In genomic region chr4:89402324-89402723, GRCm38 (mm10) we compare ENCODE assay signal across 23 mouse cellular contexts.
DNase-seq lines count a peak whose midpoint lies in the region; ATAC-seq and TF ChIP-seq lines count a peak whose summit lies in the region.
"Had no signal": no experiment of that assay in that cellular context is flagged by ENCODE, and none has a peak within 500 bp of the region (broad histone marks: within the 10 kb centered on the region; RNA-seq: fewer than 3 reads in every experiment).

No protein-coding gene starts in this region.

- no peaks in the 10 kb centered on the region for H3K27me3 ChIP-seq in intestine, embryonic 15.5 days (replicated peaks)
- H3K27me3 ChIP-seq in intestine, postnatal 0 days (replicated peaks; ENCODE audit: control insufficient read depth, insufficient read depth, low read length) = no peaks in the 10 kb centered on the region
- H3K27me3 ChIP-seq in intestine, embryonic 16.5 days (replicated peaks; ENCODE audit: control insufficient read depth, insufficient read depth, low read length) = no peaks in the 10 kb centered on the region
- H3K27me3 ChIP-seq in forebrain, embryonic 15.5 days = no peaks in the 10 kb centered on the region
- H3K27me3 ChIP-seq: embryonic facial prominence, embryonic 13.5 days; embryonic facial prominence, embryonic 15.5 days; forebrain, embryonic 13.5 days had no signal

- no peaks in the 10 kb centered on the region for H3K9me3 ChIP-seq in intestine, embryonic 15.5 days
- no peaks in the 10 kb centered on the region for H3K9me3 ChIP-seq in intestine, postnatal 0 days (ENCODE audit: control insufficient read depth)
- H3K9me3 ChIP-seq in intestine, embryonic 16.5 days (ENCODE audit: control insufficient read depth, low read length) = no peaks in the 10 kb centered on the region
- H3K9me3 ChIP-seq in forebrain, embryonic 15.5 days = no peaks in the 10 kb centered on the region
- H3K9me3 ChIP-seq: embryonic facial prominence, embryonic 13.5 days; embryonic facial prominence, embryonic 15.5 days; forebrain, embryonic 13.5 days had no signal

- WGBS in intestine, embryonic 15.5 days = 60% methylated on average over 5 of the region's 5 CpGs
- WGBS in intestine, postnatal 0 days = 50% methylated on average over 5 of the region's 5 CpGs
- WGBS in intestine, embryonic 16.5 days = 57% methylated on average over 5 of the region's 5 CpGs
- WGBS in forebrain, embryonic 15.5 days = 80% methylated on average over 5 of the region's 5 CpGs

- H3K27ac ChIP-seq in intestine, embryonic 15.5 days = no peak overlapping the region
- no peak overlapping the region for H3K27ac ChIP-seq in intestine, postnatal 0 days (ENCODE audit: low read depth, low read length)
- H3K27ac ChIP-seq in intestine, embryonic 16.5 days (ENCODE audit: low read length) = no peak overlapping the region
- H3K27ac ChIP-seq in forebrain, embryonic 15.5 days (replicated peaks) = no peak overlapping the region
- H3K27ac ChIP-seq: embryonic facial prominence, embryonic 13.5 days; embryonic facial prominence, embryonic 15.5 days; forebrain, embryonic 13.5 days had no signal

- H3K36me3 ChIP-seq in intestine, embryonic 15.5 days = no peaks in the 10 kb centered on the region
- no peaks in the 10 kb centered on the region for H3K36me3 ChIP-seq in intestine, postnatal 0 days (ENCODE audit: control insufficient read depth, insufficient read depth)
- no peaks in the 10 kb centered on the region for H3K36me3 ChIP-seq in intestine, embryonic 16.5 days (ENCODE audit: control insufficient read depth, insufficient read depth, low read length)
- H3K36me3 ChIP-seq in forebrain, embryonic 15.5 days = no peaks in the 10 kb centered on the region
- H3K36me3 ChIP-seq: embryonic facial prominence, embryonic 13.5 days; embryonic facial prominence, embryonic 15.5 days; G1E had no signal

- ATAC-seq in intestine, embryonic 15.5 days = peak; percentile 69; the same call in 1 of the 2 replicates
- no peak for ATAC-seq in intestine, postnatal 0 days
- peak; percentile 55; the same call in 1 of the 2 replicates for ATAC-seq in intestine, embryonic 16.5 days
- no peak for ATAC-seq in forebrain, embryonic 15.5 days (replicated peaks)
- ATAC-seq: forebrain, embryonic 13.5 days; forebrain, embryonic 16.5 days had no signal

- H3K4me3 ChIP-seq in intestine, embryonic 15.5 days (replicated peaks) = no peak overlapping the region
- H3K4me3 ChIP-seq in intestine, postnatal 0 days (ENCODE audit: low read depth, low read length) = no peak overlapping the region
- H3K4me3 ChIP-seq in intestine, embryonic 16.5 days (ENCODE audit: low read length) = no peak overlapping the region
- no peak overlapping the region for H3K4me3 ChIP-seq in forebrain, embryonic 15.5 days
- H3K4me3 ChIP-seq: embryonic facial prominence, embryonic 13.5 days; embryonic facial prominence, embryonic 15.5 days; forebrain, embryonic 13.5 days had no signal

- peak; percentile 64 for DNase-seq in 3T3-L1 (ENCODE audit: low read depth, low spot score)
- peak; percentile 28 for DNase-seq in NIH3T3 (ENCODE audit: low read depth)
- no peak for DNase-seq in urinary bladder, postnatal 14 days (ENCODE audit: low spot score)
- no peak for DNase-seq in right cerebral cortex, postnatal 25 days
- DNase-seq: adrenal gland, adult 2 months; adrenal gland, postnatal 10 days; adrenal gland, postnatal 25 days; cerebellum, adult 11 months; cerebellum, adult 18-20 months; cerebellum, adult 8-10 months; cerebellum, adult 9-11 months; cerebellum, postnatal 14 days; cerebellum, postnatal 36 days; embryo, embryonic 11 days had no signal

- no peaks in the 10 kb centered on the region for H3K4me1 ChIP-seq in intestine, embryonic 15.5 days (replicated peaks)
- H3K4me1 ChIP-seq in intestine, postnatal 0 days (replicated peaks; ENCODE audit: control insufficient read depth, insufficient read depth, low read length) = no peaks in the 10 kb centered on the region
- H3K4me1 ChIP-seq in intestine, embryonic 16.5 days (ENCODE audit: control insufficient read depth, insufficient read depth, low read length) = no peaks in the 10 kb centered on the region
- no peaks in the 10 kb centered on the region for H3K4me1 ChIP-seq in forebrain, embryonic 15.5 days
- H3K4me1 ChIP-seq: embryonic facial prominence, embryonic 13.5 days; embryonic facial prominence, embryonic 15.5 days; forebrain, embryonic 13.5 days had no signal

- H3K9ac ChIP-seq in intestine, embryonic 15.5 days = no peak overlapping the region
- H3K9ac ChIP-seq in intestine, postnatal 0 days (ENCODE audit: low read depth, low read length) = no peak overlapping the region
- no peak overlapping the region for H3K9ac ChIP-seq in intestine, embryonic 16.5 days (ENCODE audit: low read depth, low read length)
- no peak overlapping the region for H3K9ac ChIP-seq in forebrain, embryonic 15.5 days (replicated peaks)
- H3K9ac ChIP-seq: embryonic facial prominence, embryonic 13.5 days; embryonic facial prominence, embryonic 15.5 days; forebrain, embryonic 13.5 days had no signal

- H3K4me2 ChIP-seq in intestine, embryonic 15.5 days (replicated peaks) = no peak overlapping the region
- no peak overlapping the region for H3K4me2 ChIP-seq in intestine, postnatal 0 days (replicated peaks; ENCODE audit: low read depth)
- no peak overlapping the region for H3K4me2 ChIP-seq in intestine, embryonic 16.5 days (ENCODE audit: low read depth, low read length)
- H3K4me2 ChIP-seq in forebrain, embryonic 15.5 days (replicated peaks) = no peak overlapping the region
- H3K4me2 ChIP-seq: embryonic facial prominence, embryonic 13.5 days; embryonic facial prominence, embryonic 15.5 days; forebrain, embryonic 13.5 days had no signal

- TF ChIP-seq CTCF in intestine, postnatal 0 days (IDR thresholded peaks at IDR 0.05; ENCODE audit: low read depth) = no peak; the same call in 1 of the 2 replicates

Comparison
In these comparisons a context has a peak if more than half of its experiments do, and no peak if none do; other contexts are left out.
1. ATAC-seq: peak in intestine, embryonic 15.5 days (single experiment) and intestine, embryonic 16.5 days (single experiment); none in intestine, postnatal 0 days (single experiment) and forebrain, embryonic 15.5 days (single experiment).
2. DNase-seq: peak in 3T3-L1 (single experiment) and NIH3T3 (single experiment); none in urinary bladder, postnatal 14 days (single experiment) and right cerebral cortex, postnatal 25 days (single experiment).